Mouse (Mus musculus) brain, embryonic 14.5 days (tissue): Measurements from ENCODE around the gene Sh3d19. TPM values are rescaled to one million over a fixed set of nuclear protein-coding genes. Genes with fewer than 3 reads are reported as not detected.
"Not testable (repeated sequence)": the region's sequence is repeated elsewhere in the genome, so short reads cannot be mapped to it uniquely, and the experiment has no call there.

ENCODE experiments used
- DNase-seq: peaks from one replicate; pipeline ENCODE4 v3.0.0-alpha.2; 2011; ENCODE audit warnings: low read depth
- CTCF ChIP-seq: fragments of 200-500 bp; IDR thresholded peaks from 2 replicates; pipeline ENCODE4 v1.5.1; 2012; ENCODE audit warnings: inconsistent platforms, mild to moderate bottlenecking, moderate library complexity, borderline replicate concordance; ENCODE audit not compliant: insufficient read depth, insufficient read length; ENCODE audit errors: extremely low read depth
- POLR2A ChIP-seq: fragments of 200-500 bp; IDR thresholded peaks from 2 replicates; pipeline ENCODE4 v1.6.1; 2012; ENCODE audit warnings: mild to moderate bottlenecking, inconsistent platforms, borderline replicate concordance; ENCODE audit not compliant: poor library complexity, insufficient read depth, insufficient read length, severe bottlenecking; ENCODE audit errors: extremely low read depth
- polyA plus RNA-seq: library from polyadenylated mRNA; depleted of rRNA; stranded (reverse); fragments of >200 nt; gene quantifications from 2 replicates; pipeline ENCODE4 v1.2.3, GENCODE M21; 2012

Sh3d19 gene
- polyA plus RNA-seq, 1 experiment, result 19.4 TPM

- TF ChIP-seq POLR2A (no peak), CTCF (no peak)
- no peak for DNase-seq
Measured at GRCm38 (mm10) chr3:86083051-86083450, 112.1 kb downstream of the Sh3d19 start.

GRCm38 (mm10) chr3:86085001-86085400 is 114.1 kb downstream of the Sh3d19 start:
- no peak for DNase-seq

GRCm38 (mm10) chr3:86087872-86088271 is 117.0 kb downstream of the Sh3d19 start:
- DNase-seq, result no peak
- TF ChIP-seq CTCF (no peak), POLR2A (no peak)

More at GRCm38 (mm10) chr3:86085001-86085400, 114.1 kb downstream of the Sh3d19 start:
- TF ChIP-seq CTCF, result no peak
- no peak for TF ChIP-seq POLR2A

- no peak for TF ChIP-seq CTCF
- no peak for TF ChIP-seq POLR2A
- peak; percentile 81 for DNase-seq
Measured at GRCm38 (mm10) chr3:86093213-86093845, 122.4 kb downstream of the Sh3d19 start.

- DNase-seq, result no peak
- no peak for TF ChIP-seq POLR2A
- no peak for TF ChIP-seq CTCF
Measured at GRCm38 (mm10) chr3:86093907-86094306, 123.0 kb downstream of the Sh3d19 start.

- DNase-seq, result no peak
- TF ChIP-seq POLR2A, result no peak
- no peak for TF ChIP-seq CTCF
Measured at GRCm38 (mm10) chr3:86101956-86102355, 131.0 kb downstream of the Sh3d19 start.

- no peak for TF ChIP-seq POLR2A
- no peak for TF ChIP-seq CTCF
- DNase-seq, result peak; percentile 18
Measured at GRCm38 (mm10) chr3:86103449-86104291, 132.8 kb downstream of the Sh3d19 start.

GRCm38 (mm10) chr3:86104433-86104832 is 133.5 kb downstream of the Sh3d19 start:
- DNase-seq, result not testable (repeated sequence)

GRCm38 (mm10) chr3:86104909-86105308 is 134.0 kb downstream of the Sh3d19 start:
- DNase-seq, result no peak
- no peak for TF ChIP-seq CTCF

GRCm38 (mm10) chr3:86106086-86106632 is 135.2 kb downstream of the Sh3d19 start:
- DNase-seq, result peak; percentile 65
- TF ChIP-seq CTCF, result no peak
- no peak for TF ChIP-seq POLR2A

GRCm38 (mm10) chr3:86107637-86108539 is 137.0 kb downstream of the Sh3d19 start:
- TF ChIP-seq CTCF, result no peak
- TF ChIP-seq POLR2A, result no peak
- peak; percentile 45 for DNase-seq
